Comparison of ENCODE assay signal across 25 mouse cellular contexts in genomic region chr12:39326668-39327299, GRCm38 (mm10).
A peak's percentile ranks its signal among the peaks of the same experiment; 100 is the strongest.
DNase-seq lines count a peak whose midpoint lies in the region; ATAC-seq lines count a peak whose summit lies in the region.
"Had no signal": no experiment of that assay in that cellular context is flagged by ENCODE, and none has a peak within 500 bp of the region (broad histone marks: within the 10 kb centered on the region; RNA-seq: fewer than 3 reads in every experiment).

No protein-coding gene starts in this region.

- no peaks in the 10 kb centered on the region for H3K9me3 ChIP-seq in kidney, embryonic 15.5 days (replicated peaks)
- H3K9me3 ChIP-seq: embryonic facial prominence, embryonic 12.5 days; heart, embryonic 15.5 days; hindbrain, embryonic 13.5 days had no signal

- H3K4me1 ChIP-seq in kidney, embryonic 15.5 days, result no peaks in the 10 kb centered on the region
- H3K4me1 ChIP-seq: heart, embryonic 15.5 days; hindbrain, embryonic 13.5 days had no signal

- peak; percentile 64 for ATAC-seq in kidney, embryonic 15.5 days (replicated peaks; ENCODE audit: low FRiP score)
- ATAC-seq: forebrain, postnatal 0 days; liver, postnatal 0 days; lung, postnatal 0 days; Patski had no signal

- H3K27ac ChIP-seq in kidney, embryonic 15.5 days, result no peak overlapping the region
- H3K27ac ChIP-seq: embryonic facial prominence, embryonic 12.5 days; heart, adult 2 months; heart, embryonic 15.5 days; hindbrain, embryonic 13.5 days had no signal

- WGBS in kidney, embryonic 15.5 days, result 65% methylated on average over 4 of the region's 4 CpGs

- no peak overlapping the region for H3K4me2 ChIP-seq in kidney, embryonic 15.5 days
- H3K4me2 ChIP-seq: embryonic facial prominence, embryonic 12.5 days; heart, embryonic 15.5 days; hindbrain, embryonic 13.5 days; midbrain, embryonic 11.5 days had no signal

- H3K4me3 ChIP-seq in kidney, embryonic 15.5 days (replicated peaks), result no peak overlapping the region
- H3K4me3 ChIP-seq: embryonic facial prominence, embryonic 12.5 days; heart, adult 2 months; heart, embryonic 15.5 days; hindbrain, embryonic 13.5 days had no signal

- no peaks in the 10 kb centered on the region for H3K27me3 ChIP-seq in kidney, embryonic 15.5 days
- H3K27me3 ChIP-seq: CH12.LX; embryonic facial prominence, embryonic 12.5 days; heart, embryonic 15.5 days; hindbrain, embryonic 13.5 days; Patski had no signal

- DNase-seq in kidney, adult 18-20 months, result peak; percentile 18
- DNase-seq in kidney, postnatal 14 days, result no peak
- DNase-seq in cerebellum, postnatal 25 days, result peak; percentile 55 to 70
- peak; percentile 53 for DNase-seq in yolk sac, embryonic 10.5 days (ENCODE audit: low spot score)
- DNase-seq in embryo, embryonic 10 days (ENCODE audit: low spot score), result no peak
- DNase-seq in spleen, postnatal 10 days (ENCODE audit: low spot score in 2 of 2), result no peak
- DNase-seq: B cell, adult 2 months; gastrocnemius, postnatal 36 days; heart, adult 2 months; liver; liver, postnatal 0 days; right cerebral cortex, adult 18-20 months; right cerebral cortex, postnatal 4 days; thymus, adult 2 months; thymus, postnatal 4 days had no signal

- H3K9ac ChIP-seq in kidney, embryonic 15.5 days, result no peak overlapping the region
- H3K9ac ChIP-seq: embryonic facial prominence, embryonic 12.5 days; forebrain, postnatal 0 days; heart, embryonic 15.5 days; hindbrain, embryonic 13.5 days; liver, postnatal 0 days had no signal

- no peaks in the 10 kb centered on the region for H3K36me3 ChIP-seq in kidney, embryonic 15.5 days
- H3K36me3 ChIP-seq: embryonic facial prominence, embryonic 12.5 days; G1E; heart, embryonic 15.5 days; hindbrain, embryonic 13.5 days had no signal

Comparison
In these comparisons a context has a peak if more than half of its experiments do, and no peak if none do; other contexts are left out.
1. DNase-seq: peak in kidney, adult 18-20 months (single experiment), cerebellum, postnatal 25 days (2 of 2) and yolk sac, embryonic 10.5 days (single experiment); none in kidney, postnatal 14 days (single experiment), embryo, embryonic 10 days (single experiment) and spleen, postnatal 10 days (0 of 2).